Mouse (Mus musculus): Measurements from ENCODE around the gene Ep300.
A peak's percentile ranks its signal among the peaks of the same experiment; 100 is the strongest.

The Ep300 gene

DNA sequence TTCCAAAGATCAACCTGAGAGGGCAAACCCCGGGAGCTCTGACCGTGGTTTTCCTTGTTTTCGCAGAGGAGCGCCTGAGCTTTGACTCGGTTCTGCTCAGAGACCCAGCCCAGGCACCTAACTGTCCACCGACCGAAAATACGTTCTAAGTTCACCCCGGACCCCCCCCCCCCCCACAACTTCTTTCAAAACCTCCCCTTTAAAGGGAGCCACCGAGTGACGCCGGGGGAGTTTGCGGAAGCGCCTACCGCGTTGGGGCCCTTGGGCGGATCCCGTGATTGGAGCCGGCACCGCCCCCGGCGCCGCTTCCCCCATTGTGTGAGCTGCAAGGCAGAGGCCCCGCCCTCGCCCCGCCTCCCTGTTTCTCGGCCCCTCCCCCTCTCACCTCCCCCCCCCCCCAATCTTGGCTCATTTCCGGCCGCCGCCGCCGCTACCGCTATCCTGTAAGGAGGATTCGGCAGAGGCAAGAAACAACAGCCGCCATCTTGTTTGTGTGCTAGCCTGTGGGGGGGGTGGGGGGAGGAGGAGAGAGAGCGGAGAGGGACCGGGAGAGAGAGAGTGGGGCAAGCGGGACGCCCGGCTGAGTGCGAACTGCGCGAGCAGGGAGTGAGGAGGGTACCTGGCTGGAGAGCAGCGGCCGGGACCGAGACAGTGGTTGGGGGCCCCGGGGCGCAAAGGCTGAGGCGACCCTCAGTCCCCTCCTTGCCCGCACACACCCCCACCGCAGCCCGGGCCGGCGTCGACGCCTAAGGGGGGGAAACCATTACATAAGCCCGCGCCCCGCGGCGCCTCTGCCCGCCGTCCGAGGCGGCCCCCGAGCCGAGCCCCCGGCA, at the start of gene Ep300:
Ep300 (plus strand) TSS at position 439 of the 833 bp plus-strand sequence.
- DNase-seq = peak; percentile 97 to 98

DNA sequence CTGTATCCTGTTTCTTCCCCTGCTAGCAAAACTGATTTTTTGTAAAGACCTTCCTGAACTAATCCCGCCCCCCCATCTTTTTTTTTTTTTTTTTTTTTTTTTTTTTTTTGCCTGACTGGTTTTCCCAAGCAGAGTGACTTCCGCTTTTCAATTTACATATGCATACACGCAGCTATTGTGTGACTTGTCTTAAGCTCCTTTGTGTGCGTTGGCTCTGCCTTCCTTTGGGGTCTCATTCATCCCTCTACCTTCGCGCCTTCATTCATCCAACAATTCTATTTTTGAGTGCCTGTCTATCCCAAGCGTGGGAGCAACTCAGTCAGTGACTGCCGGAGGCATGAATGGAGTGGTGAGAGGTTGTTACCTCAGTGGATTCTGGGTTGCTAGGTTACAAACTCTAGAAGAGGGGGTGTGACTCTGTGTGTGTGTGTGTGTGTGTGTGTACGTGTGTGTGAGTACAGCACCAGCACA, 49.2 kb upstream of the Ep300 start:
- DNase-seq = peak; percentile 56 to 66

DNA sequence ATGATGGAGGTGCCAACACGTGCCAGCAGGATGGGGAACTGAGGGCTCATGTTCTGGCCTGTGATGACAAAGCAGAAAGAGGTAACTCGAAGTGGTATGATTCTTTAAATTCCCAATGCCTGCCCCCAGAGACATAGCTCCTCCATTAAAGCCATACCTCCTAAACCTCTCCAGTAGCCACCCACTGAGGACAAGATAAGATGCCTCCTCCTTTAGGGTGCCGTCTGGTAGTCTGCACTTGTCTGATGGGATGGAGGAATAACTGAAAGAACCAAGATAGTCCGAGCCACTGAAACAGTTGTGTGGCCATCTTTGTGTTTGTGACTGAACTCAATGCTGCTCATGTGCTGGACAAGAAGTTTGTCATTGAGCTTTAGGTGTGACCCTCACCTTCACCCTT, 47.0 kb upstream of the Ep300 start:
- DNase-seq = no peak

DNA sequence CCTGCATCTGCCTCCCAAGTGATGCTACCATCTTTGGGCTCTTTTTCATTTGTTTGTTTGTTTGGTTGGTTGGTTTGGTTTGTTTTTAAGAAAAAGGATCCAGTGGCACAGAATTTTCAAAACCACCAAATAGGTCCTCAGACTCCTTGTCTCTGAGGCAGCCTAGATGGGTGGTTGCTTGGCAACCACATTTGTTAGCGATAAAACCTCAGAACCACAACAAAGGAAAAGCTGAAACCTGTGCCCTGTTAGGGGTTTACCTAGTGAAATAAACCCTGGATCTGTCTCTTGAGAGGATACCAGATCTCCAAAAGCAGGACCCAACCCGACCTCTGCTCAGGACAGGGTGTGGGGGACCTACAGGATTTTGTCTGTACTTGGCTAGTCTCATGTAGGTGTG, 45.6 kb upstream of the Ep300 start:
- DNase-seq = no peak

DNA sequence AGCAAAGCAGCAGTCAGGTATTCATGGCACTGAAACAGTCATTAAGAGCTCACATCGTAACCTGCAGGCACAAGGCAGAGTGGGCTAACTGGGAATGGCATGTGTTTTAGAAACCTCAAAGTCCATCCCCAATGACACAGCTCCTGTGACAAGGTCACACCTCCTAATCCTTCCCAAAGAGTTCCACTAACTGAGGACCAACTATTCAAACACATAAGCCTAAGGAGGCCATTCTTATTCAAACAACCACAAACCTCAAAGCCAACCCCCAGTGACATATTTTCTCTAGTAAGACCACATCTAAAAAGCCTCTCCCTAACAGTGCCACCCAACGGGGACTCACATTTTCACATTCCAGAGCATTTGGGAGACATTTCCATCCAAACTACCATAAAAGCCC, 40.2 kb upstream of the Ep300 start:
- no peak for DNase-seq

DNA sequence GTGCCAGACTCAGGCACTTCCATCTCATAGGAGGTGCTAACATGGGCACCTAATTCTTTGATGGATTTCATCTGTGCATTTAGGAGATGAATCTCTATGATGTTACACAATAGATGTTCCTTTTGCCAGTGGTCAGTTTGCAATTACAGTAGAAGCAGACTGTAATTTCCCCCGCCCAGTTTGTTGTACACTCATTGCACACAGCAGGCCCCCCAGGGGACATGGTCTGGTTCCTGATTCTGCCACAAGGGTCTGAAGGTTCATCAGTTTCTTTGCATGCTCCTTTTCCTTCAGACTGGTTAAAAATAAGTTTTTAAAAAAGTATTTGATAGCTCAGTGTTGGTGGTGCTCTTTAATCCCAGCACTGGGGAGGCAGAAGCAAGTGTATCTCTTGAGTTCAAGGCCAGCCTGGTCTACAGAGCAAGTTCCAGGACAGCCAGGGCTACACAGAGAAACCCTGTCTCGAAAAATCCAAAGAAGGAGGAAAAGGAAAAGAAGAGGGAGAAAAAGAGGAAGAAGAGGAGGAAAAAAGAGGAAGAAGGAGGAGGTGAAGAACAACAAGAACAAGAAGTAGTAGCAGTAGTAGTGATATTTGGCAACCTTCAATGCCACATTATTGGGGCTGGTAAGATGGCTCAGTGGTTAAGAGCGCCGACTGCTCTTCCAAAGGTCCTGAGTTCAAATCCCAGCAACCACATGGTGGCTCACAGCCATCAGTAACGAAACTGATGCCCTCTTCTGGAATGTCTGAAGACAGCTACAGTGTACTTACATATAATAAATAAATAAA, 39.6 kb upstream of the Ep300 start:
- peak; percentile 48 for DNase-seq

DNA sequence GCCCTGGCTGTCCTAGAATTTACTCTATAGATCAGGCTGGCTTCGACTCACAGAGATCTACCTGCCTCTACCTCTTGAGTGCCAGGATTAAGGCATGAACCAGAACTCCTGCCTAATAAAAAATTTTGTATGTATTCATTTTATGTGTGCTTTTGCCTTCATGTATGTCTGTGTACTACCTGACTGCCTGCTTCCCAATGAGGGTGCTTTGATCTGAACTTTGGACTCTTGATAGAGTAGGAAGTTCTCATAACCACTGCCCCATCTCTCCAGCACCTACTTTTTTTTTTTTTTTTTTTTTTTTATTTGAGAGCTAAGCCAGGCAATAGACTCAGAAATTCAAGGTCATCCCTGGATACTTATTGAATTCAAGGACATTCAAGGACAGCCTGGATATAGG, 31.7 kb upstream of the Ep300 start:
- no peak for DNase-seq

DNA sequence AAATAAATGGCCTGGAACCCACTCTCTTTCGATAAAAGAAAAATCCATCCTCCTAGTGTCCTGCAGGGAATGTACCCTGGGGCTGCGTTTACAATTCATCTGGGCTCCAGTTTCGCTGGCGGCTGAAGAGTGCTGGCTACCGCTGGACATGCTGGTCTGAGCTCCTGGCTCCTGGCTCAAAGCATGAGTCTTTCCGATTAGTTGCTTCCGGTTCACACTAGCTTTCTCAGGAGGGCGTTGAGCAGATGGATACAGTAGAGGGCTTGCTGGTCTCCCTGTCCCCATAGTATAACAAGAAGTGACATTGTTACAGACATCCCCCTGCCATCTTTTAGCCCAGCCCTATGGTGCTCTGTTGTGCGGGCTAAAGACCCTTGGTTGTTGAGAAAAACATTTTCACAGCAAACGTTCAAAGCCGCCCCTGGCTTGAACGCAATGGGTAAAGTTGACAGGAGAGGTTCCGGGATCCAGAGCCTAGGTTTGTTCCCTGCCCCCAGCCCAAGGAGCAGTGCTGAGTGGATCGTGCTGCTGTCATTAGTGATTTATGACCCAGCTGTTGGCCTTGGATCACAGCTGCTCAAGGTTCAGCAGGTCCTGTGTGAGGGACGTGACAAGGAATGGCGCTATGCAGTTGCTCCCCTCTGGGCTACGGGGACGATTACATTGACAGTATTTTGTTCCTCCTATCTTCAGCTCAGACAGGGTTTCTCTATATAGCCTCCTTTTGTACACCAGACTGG, 30.4 kb upstream of the Ep300 start:
- DNase-seq = no peak

DNA sequence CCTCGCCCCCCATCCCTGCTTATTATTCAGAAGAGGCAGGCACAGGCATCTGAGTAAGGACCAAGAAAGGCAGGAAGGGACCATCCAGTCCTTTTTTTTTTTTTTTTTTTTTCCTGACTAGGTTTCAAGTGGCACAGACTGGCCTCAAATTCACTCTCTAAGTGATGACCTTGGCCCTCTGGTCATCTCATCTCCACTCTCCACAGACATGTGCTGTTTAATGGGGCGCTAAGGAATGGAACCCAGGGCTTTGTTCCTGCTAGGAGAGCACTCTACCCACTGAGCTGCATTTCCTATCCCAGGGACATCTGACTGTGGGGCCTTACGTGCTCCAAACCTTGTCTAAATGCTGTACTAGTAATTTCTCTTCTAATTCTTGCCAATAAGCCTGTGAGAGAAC, 29.2 kb upstream of the Ep300 start:
- DNase-seq = no peak

DNA sequence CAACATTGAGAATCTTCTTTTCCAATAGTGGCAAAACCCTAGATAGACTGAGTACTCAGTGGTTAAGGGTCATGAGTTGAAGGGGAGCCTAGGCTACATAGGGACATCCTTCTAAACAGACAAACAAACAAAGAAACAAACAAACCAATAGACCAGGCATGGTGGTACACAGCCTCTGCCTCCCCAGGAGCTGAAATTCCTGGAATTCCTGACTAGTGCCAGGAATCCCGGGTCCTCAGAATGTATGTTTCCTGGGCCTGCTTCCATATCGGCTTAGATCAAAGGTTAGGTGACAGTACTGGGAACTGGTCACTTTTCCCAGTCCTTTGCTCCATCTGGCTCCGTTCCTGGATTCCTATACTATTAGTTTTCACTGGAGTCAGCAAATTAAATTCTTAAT, 23.6 kb upstream of the Ep300 start:
- no peak for DNase-seq

DNA sequence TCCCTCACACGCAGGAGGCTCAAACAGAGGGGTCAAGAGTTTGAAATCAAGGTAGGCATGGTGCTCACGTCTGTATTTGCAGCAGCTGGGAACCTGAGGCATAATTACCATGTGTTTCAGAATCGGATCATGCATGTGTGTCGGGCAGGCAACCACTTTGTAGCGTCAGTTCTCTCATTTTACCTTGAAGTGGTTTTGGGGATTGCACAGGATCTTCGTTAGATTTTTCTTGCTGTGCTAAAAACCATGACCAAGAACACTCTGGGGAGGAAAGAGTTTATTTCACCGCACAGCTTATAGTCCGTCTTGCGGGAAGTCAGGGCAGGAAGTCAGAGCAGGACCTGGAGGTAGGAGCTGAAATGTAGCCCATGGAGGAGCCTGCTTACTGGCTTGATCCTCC, 23.2 kb upstream of the Ep300 start:
- no peak for DNase-seq

DNA sequence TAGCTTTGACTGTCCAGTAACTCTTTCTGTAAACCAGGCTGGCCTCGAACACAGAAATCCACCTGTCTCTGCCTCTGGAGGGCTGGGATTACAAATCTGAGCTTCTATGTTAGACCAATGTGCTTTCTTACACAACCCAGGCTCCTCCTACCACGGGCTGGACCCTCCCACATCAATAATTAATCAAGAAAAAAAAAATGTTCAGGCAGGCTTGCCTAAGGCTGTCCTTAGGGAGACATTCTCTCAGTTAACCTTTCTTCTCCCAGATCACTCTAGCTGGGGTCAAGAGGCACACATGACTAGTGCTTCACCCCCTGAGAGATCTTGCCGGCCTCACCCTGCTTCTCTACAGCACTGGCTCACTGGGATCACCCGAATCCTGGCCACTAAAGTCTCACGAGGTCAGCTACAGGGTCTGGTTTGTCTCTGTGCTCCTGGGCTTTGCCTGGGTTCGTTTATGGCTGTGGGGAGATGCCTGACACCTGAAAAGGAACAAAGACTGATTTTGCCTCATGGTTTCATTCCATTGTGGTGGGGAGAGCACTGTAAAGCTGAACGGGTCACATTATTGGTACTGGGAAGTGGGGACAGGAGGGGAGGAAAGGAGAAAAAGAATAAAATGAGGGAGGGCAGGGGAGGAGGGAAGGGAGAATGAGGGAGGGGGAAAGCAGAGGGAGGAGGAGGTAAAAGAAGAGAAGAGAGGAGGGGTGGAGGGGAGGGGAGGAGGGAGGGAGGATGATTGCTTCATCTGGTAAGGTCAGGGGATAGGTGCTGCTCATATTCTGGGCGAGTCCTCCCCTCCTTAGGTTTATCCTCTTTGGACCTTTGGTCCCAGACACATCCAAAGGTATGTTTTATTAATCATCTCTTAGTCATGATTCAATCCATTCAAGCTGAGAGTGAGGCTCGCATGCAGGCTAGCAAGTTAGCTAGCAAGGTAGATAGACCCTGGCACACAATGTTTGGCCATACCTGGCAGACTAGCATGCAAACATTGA, 22.4 kb upstream of the Ep300 start:
- DNase-seq = no peak

DNA sequence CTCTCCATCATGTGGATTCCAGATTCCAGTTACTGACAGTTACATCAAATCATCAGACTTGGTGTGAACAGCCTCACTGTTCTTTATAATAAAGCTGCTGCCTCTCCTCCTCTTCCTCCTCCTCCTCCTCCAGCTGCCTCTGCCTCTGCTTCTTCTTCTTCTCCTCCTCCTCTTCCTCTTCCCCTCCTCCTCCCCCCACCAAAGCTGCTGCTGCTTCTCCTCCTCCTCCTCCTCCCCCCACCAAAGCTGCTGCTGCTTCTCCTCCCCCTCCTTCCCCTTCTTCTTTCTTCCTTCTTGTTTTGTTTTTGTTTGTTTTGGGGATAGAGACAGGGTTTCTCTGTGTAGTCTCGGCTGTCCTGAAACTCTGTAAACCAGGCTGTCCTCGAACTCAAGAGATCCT, 17.1 kb upstream of the Ep300 start:
- peak in 1 of 2 experiments; percentile 30 for DNase-seq

DNA sequence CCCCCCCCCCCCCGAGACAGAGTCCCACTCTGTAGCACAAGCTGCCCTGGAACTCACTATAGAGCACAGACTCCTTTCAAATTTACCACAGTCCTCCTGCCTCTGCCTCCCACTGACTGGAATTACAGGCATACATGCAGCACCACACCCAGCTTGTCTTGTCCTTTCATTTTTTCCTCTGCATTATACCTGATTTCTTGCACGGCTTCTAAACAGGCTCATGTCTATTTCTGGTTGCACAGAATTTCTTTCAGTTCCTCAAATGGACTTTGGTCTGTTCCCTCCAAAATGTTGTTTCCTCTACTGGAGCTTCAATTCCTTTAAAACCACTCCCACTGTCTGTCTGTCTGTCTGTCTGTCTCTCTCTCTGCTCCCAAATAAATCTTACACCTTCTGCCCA, 16.6 kb upstream of the Ep300 start:
- peak; percentile 48 to 49 for DNase-seq

DNA sequence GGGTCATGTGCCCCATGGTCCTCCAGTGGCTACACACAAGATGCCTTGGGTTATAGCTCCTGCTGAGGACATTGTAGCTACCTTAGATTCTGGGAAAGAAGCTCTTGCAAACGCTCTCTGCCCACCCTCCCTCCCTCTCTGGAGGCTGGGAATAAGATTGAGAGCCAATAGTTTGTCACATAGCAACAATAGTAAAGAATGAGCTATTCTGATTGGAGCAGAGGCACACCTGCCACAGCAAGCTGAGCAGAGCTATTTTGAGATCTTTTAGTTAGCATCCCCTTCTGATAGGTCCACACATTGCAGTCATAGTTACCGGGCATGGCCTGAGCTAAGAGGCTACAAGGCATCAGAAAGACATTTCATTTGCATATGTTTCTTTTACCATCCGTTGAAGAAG, 8.2 kb upstream of the Ep300 start:
- peak; percentile 31 to 40 for DNase-seq

DNA sequence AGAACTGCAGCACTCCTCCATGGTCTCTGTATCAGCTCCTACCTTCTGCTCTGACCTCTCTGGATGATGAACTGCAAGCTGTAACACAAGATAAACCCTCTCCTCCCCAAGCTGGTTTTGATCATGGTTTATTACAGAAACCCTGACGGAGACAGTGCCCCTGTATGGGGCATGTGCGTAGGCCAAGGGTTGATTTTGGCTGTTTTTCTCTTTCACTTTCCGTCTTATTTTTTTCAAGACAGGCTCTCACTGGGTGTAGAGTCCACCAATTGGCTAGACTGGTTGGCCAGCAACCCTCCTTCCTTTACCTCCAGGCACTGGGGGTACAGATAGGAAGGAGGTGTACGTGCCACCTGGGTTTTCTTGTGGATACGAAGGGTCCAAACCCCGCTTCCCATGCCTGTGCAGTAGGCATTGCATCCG, 7.4 kb upstream of the Ep300 start:
- DNase-seq = no peak

DNA sequence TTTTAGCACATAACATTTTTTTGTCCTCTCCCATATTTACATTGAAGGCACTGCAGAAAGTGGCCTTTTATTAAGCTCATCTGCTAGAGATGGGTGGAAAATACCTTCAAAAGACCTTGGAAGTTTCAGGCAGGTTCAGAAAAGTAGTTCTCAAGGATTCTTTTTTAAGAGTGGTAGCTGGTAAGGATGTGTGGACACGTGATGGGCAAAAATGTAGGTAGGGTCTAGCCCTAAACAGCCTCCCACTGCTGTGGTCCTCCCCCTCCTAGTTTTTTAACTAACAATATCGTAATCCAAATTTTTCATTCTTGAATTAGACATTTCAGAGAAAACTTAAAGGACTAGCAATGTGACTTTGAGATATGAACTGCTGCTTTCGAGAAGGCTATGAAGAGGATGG, 685 bp upstream of the Ep300 start:
- DNase-seq = no peak

DNA sequence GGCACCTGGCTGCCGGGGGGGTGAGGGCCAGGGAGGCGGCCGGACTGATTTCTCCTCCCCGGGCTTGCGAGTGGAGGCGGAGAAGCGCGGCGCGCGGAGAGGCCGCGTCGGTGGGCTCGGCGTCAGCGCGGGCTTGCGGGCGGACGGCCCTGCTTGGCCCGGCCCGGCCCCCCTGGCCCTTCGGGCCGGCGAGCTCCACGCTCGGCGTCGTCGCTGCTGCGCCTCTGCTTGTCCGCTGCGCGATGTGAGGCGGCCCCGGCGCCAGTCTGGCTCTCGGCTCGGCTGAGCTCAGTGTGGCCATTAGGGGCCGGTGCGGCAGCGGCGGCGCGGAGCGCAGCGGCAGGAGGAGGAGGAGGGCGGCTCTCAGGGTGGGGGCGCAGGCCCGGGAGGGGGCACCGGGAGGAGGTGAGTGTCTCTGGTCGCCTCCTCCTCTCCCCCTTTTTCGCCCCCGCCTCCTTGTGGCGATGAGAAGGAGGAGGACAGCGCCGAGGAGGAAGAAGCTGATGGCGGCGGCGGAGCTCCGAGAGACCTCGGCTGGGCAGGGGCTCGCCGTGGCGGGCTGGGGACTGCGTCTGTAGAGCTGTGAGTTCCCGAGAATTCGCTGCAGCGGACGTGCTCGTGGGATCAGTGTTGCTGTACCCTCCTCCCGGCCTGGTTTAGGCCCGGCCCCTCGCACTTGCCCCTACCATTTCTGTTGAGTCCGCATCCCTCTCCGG, 753 bp downstream of the Ep300 start:
- DNase-seq = peak; percentile 85 to 86

DNA sequence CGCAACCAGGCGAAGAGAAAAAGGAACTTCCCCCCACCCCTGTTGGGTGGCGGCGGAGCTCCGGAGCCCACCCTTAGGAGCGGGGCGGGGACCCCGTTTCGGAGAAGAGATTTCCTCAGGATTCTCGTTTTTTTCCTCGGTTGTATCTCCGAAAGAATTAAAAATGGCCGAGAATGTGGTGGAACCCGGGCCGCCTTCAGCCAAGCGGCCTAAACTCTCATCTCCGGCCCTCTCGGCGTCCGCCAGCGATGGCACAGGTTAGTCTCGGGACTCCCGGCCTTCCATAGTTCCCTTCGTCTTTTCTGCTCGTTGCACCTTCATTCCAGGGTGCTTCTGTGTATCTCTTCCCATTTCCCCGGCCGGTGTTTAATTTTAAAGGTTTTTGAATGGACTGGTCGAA, 1.3 kb downstream of the Ep300 start:
- no peak for DNase-seq

DNA sequence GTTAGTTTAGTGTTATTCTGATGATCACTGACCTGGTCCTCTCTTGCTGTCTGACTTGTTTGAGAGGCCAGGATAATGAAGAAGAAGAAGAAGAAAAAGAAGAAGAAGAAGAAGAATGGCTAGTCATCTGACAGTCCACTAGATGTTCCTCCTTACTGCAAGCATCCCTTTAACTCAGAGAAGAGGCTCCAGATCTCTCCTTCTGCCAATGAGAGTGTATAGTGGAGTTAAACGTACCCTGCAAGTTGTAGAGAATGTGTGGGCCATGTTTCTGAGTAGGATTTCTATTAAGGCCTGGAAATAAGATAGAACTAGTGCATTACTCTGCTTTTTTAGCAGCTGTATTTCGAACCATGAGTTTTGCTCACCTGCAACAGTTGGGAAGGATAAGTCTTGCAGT, 2.5 kb downstream of the Ep300 start:
- no peak for DNase-seq

DNA sequence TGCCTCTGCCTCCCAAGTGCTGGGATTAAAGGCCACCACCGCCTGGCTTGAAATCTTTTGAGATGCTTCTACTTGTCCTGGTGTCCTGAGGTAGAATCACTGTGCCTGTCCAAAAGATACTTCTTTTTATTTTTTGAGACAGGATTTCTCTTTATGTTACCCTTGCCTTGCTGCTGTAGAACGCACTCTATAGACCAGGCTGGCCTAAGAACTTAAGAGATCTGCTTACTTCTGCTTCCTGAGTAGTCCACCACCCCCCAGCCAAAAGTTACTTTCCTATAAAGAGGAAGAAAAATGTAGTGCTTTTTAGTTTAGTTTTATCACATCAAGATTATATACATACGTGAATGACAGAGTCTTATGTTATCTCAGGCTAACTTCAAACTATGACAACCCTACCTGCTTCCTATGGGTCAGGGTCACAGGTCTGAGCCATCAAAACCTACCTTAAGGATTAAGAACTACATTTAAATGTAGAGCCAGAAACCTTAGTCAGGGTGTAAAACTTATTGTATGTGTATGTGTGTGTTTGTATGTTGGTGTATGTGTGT, 9.1 kb downstream of the Ep300 start:
- DNase-seq = peak; percentile 9 to 21
